ENCODE assay signal across 9 mouse cellular contexts in genomic region chr5:100043361-100043760, GRCm38 (mm10). TPM values are rescaled to one million over a fixed set of nuclear protein-coding genes. Genes with fewer than 3 reads are reported as not detected.
DNase-seq lines count a peak whose midpoint lies in the region; ATAC-seq and TF ChIP-seq lines count a peak whose summit lies in the region.
"Had no signal": no experiment of that assay in that cellular context is flagged by ENCODE, and none has a peak within 500 bp of the region (broad histone marks: within the 10 kb centered on the region; RNA-seq: fewer than 3 reads in every experiment).

No protein-coding gene starts in this region.

- no peak overlapping the region for H3K4me2 ChIP-seq in embryonic facial prominence, embryonic 15.5 days (replicated peaks)
- peak overlapping the region; percentile 35; the same call in 1 of the 2 replicates for H3K4me2 ChIP-seq in intestine, postnatal 0 days (replicated peaks; ENCODE audit: low read depth)
- H3K4me2 ChIP-seq in midbrain, embryonic 13.5 days (replicated peaks), result no peak overlapping the region

- 82% methylated on average over 5 of the region's 5 CpGs for WGBS in embryonic facial prominence, embryonic 15.5 days
- WGBS in embryonic facial prominence, embryonic 10.5 days, result 92% methylated on average over 5 of the region's 5 CpGs
- 36% methylated on average over 5 of the region's 5 CpGs for WGBS in intestine, postnatal 0 days
- 81% methylated on average over 5 of the region's 5 CpGs for WGBS in midbrain, embryonic 13.5 days

- H3K27me3 ChIP-seq in embryonic facial prominence, embryonic 15.5 days, result no peaks in the 10 kb centered on the region
- H3K27me3 ChIP-seq in embryonic facial prominence, embryonic 10.5 days (replicated peaks; ENCODE audit: low read depth, poor library complexity, severe bottlenecking), result no peaks in the 10 kb centered on the region
- H3K27me3 ChIP-seq in intestine, postnatal 0 days (replicated peaks; ENCODE audit: control insufficient read depth, insufficient read depth, low read length), result no peaks in the 10 kb centered on the region
- H3K27me3 ChIP-seq in midbrain, embryonic 13.5 days, result no peaks in the 10 kb centered on the region

- no peak overlapping the region for H3K4me3 ChIP-seq in embryonic facial prominence, embryonic 15.5 days (replicated peaks)
- H3K4me3 ChIP-seq in embryonic facial prominence, embryonic 10.5 days, result no peak overlapping the region
- no peak overlapping the region for H3K4me3 ChIP-seq in intestine, postnatal 0 days (ENCODE audit: low read depth, low read length)
- no peak overlapping the region for H3K4me3 ChIP-seq in midbrain, embryonic 13.5 days (replicated peaks)
- H3K4me3 ChIP-seq: myocyte had no signal

- no peaks in the 10 kb centered on the region for H3K36me3 ChIP-seq in embryonic facial prominence, embryonic 15.5 days
- peaks cover 16% of the 10 kb centered on the region for H3K36me3 ChIP-seq in embryonic facial prominence, embryonic 10.5 days (replicated peaks)
- H3K36me3 ChIP-seq in intestine, postnatal 0 days (ENCODE audit: control insufficient read depth, insufficient read depth), result no peaks in the 10 kb centered on the region
- H3K36me3 ChIP-seq in midbrain, embryonic 13.5 days, result no peaks in the 10 kb centered on the region

- ATAC-seq in embryonic facial prominence, embryonic 15.5 days (ENCODE audit: insufficient number of reproducible peaks, low FRiP score, low TSS enrichment, low read depth), result no peak
- ATAC-seq in intestine, postnatal 0 days, result peak; percentile 52
- ATAC-seq in midbrain, embryonic 13.5 days, result no peak

- peak overlapping the region; percentile 36; the same call in 1 of the 2 replicates for H3K27ac ChIP-seq in embryonic facial prominence, embryonic 15.5 days (replicated peaks)
- no peak overlapping the region for H3K27ac ChIP-seq in embryonic facial prominence, embryonic 10.5 days (replicated peaks)
- H3K27ac ChIP-seq in intestine, postnatal 0 days (ENCODE audit: low read depth, low read length), result no peak overlapping the region
- no peak overlapping the region for H3K27ac ChIP-seq in midbrain, embryonic 13.5 days

- H3K9ac ChIP-seq in embryonic facial prominence, embryonic 15.5 days, result no peak overlapping the region
- no peak overlapping the region for H3K9ac ChIP-seq in intestine, postnatal 0 days (ENCODE audit: low read depth, low read length)
- no peak overlapping the region for H3K9ac ChIP-seq in midbrain, embryonic 13.5 days (replicated peaks)

- peak; percentile 53; the same call in 1 of the 2 replicates for TF ChIP-seq CTCF in intestine, postnatal 0 days (IDR thresholded peaks at IDR 0.05; ENCODE audit: low read depth)

- peaks cover 30% of the 10 kb centered on the region for H3K4me1 ChIP-seq in embryonic facial prominence, embryonic 15.5 days
- peaks cover 41% of the 10 kb centered on the region for H3K4me1 ChIP-seq in embryonic facial prominence, embryonic 10.5 days
- H3K4me1 ChIP-seq in intestine, postnatal 0 days (replicated peaks; ENCODE audit: control insufficient read depth, insufficient read depth, low read length), result peaks cover 7% of the 10 kb centered on the region; the same call in 1 of the 2 replicates
- peaks cover 63% of the 10 kb centered on the region for H3K4me1 ChIP-seq in midbrain, embryonic 13.5 days (replicated peaks)

- DNase-seq in embryonic facial prominence, embryonic 10.5 days (ENCODE audit: low spot score), result no peak
- DNase-seq in ovary, adult 18-20 months (ENCODE audit: low spot score), result peak; percentile 61
- DNase-seq in ovary, postnatal 14 days (ENCODE audit: low spot score), result no peak
- DNase-seq in lung, postnatal 36 days, result peak; percentile 87
- no peak for DNase-seq in urinary bladder, adult 2 months (ENCODE audit: low spot score)

- H3K9me3 ChIP-seq in embryonic facial prominence, embryonic 15.5 days (replicated peaks), result no peaks in the 10 kb centered on the region
- no peaks in the 10 kb centered on the region for H3K9me3 ChIP-seq in embryonic facial prominence, embryonic 10.5 days
- no peaks in the 10 kb centered on the region for H3K9me3 ChIP-seq in intestine, postnatal 0 days (ENCODE audit: control insufficient read depth)
- no peaks in the 10 kb centered on the region for H3K9me3 ChIP-seq in midbrain, embryonic 13.5 days

RNA-seq across cellular contexts. Expression of gene Enoph1, which starts 3.6 kb away (rescaled TPM):
- 41.5 and 41.9 TPM in 2 replicates for polyA plus RNA-seq in embryonic facial prominence, embryonic 15.5 days (2015; fragmentation: Nextera tagmentation; extraction: Ambion mirVana)
- 60.3 and 60.9 TPM in 2 replicates for polyA plus RNA-seq in embryonic facial prominence, embryonic 10.5 days (2016; fragmentation: Nextera tagmentation; extraction: Ambion mirVana)
- 26.6 TPM in 2 replicates for polyA plus RNA-seq in intestine, postnatal 0 days (2015; fragmentation: Nextera tagmentation; extraction: Ambion mirVana)
- 39.4 and 40.5 TPM in 2 replicates for polyA plus RNA-seq in midbrain, embryonic 13.5 days (2015; fragmentation: Nextera tagmentation; extraction: Ambion mirVana)
- polyA plus RNA-seq in urinary bladder, adult 2 months (2012; rRNA removed), result 25.4 and 28.2 TPM in 2 replicates

RNA-seq across cellular contexts. Expression of gene Hnrnpdl, which starts 3.9 kb away (rescaled TPM):
- 149 and 152 TPM in 2 replicates for polyA plus RNA-seq in embryonic facial prominence, embryonic 15.5 days (2015; fragmentation: Nextera tagmentation; extraction: Ambion mirVana)
- polyA plus RNA-seq in embryonic facial prominence, embryonic 10.5 days (2016; fragmentation: Nextera tagmentation; extraction: Ambion mirVana), result 214 and 235 TPM in 2 replicates
- 61.6 and 63.2 TPM in 2 replicates for polyA plus RNA-seq in intestine, postnatal 0 days (2015; fragmentation: Nextera tagmentation; extraction: Ambion mirVana)
- 270 and 276 TPM in 2 replicates for polyA plus RNA-seq in midbrain, embryonic 13.5 days (2015; fragmentation: Nextera tagmentation; extraction: Ambion mirVana)
- polyA plus RNA-seq in urinary bladder, adult 2 months (2012; rRNA removed), result 194 and 254 TPM in 2 replicates

Comparison
In these comparisons a context has a peak if more than half of its experiments do, and no peak if none do; other contexts are left out.
1. DNase-seq: peak in ovary, adult 18-20 months (single experiment) and lung, postnatal 36 days (single experiment); none in embryonic facial prominence, embryonic 10.5 days (single experiment), ovary, postnatal 14 days (single experiment) and urinary bladder, adult 2 months (single experiment).